Mouse (Mus musculus): ENCODE measurements at regions not wholly inside any gene's neighbourhood (a gene's known extent, or its start where the extent isn't known, plus 50 kb on each side); places are given as distances from the start of the nearest gene placed in this dataset.

GRCm38 (mm10) chr15:62105483-62105882, 1182.7 kb upstream of the A1bg start:
- DNase-seq, result peak; percentile 38

- DNase-seq, result no peak
Measured at GRCm38 (mm10) chr15:62104653-62105052, 1181.8 kb upstream of the A1bg start.

DNA sequence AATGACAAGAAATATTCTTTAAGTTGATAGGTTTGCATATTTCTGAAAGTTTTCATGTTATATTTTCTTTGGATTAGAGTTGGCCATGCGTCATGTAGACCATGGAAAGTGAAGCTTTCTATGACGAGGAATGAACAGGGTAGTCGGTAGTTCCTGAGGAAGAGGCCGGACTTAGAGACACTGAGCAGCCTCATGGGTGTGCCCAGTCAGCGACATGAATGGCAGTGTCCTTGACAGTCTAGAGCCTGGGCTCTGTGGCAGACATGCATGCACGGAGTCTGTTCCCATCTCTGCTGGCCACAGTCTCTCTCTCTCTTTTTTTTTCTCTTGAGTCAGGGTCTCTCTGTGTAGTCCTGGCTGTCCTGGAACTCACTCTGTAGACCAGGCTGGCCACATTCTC, 1176.9 kb upstream of the A1bg start:
- peak; percentile 52 for DNase-seq

DNA sequence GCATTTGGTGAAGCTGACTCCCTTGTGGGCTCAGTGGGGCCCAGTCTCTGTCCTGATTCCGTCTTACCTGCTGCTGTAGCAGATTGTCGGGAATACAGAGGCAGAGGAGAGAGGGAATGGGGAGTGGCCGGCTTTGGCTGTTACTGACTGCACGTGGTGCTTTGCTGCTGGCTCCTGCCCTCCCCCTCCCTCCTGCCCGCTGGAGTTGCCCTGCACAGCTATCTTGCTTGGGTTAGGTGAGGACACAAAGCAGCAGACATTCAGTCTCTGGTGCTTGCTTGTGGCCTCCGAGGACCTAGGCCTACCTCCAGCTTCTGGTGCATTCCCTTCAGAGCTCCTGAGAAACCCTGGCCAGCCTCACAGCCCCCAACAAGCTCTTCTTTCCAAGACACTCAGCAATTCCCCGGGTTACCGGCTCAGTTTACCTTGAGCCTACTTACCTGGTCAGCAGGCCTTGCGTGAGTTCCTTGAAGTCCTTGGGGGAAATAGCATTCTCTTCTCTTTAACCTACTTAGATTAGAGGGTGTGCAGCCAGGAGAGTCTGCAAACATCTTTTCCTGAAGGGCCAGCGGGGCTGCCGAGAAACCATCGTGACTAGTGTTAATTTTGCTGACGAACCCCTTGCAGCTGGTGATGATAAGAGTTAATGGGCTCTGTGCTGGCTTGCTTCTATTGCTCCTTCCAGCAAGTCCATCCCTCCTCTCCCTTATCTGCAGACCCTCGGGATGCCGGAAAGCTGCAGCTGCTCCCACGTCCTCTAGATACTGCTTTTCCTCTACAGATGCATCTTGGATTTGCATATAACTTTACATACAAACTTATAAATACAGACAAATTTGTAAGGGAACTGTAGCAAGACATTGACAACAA, 1176.2 kb upstream of the A1bg start:
- peak; percentile 74 for DNase-seq

DNA sequence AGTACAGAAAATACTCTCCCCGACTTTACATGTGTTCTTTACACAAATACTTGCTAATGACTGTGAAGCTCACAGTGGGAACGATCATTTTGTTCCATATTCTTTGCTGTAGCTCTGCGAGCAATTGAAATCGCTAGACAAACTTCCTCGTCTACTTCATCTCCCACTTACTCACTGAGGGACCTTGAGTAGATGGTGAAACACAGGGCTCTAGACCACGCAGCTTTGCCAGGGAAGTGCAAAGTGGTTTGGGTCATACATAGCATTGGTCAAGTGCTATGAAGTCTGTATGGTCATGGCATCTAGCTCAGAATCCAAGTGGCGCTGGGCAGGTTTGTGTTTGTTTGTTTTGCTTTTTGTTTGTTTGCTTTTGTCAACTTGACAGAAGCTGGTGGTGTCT, 1174.0 kb upstream of the A1bg start:
- DNase-seq, result no peak

- DNase-seq, result no peak
Measured at GRCm38 (mm10) chr15:62095198-62095597, 1172.4 kb upstream of the A1bg start.

- DNase-seq, result no peak
Measured at GRCm38 (mm10) chr15:62093672-62094071, 1170.9 kb upstream of the A1bg start.

GRCm38 (mm10) chr15:62092671-62093185, 1169.9 kb upstream of the A1bg start:
- DNase-seq, result peak; percentile 15

- peak; percentile 22 for DNase-seq
Measured at GRCm38 (mm10) chr15:62091746-62092659, 1169.2 kb upstream of the A1bg start.

DNA sequence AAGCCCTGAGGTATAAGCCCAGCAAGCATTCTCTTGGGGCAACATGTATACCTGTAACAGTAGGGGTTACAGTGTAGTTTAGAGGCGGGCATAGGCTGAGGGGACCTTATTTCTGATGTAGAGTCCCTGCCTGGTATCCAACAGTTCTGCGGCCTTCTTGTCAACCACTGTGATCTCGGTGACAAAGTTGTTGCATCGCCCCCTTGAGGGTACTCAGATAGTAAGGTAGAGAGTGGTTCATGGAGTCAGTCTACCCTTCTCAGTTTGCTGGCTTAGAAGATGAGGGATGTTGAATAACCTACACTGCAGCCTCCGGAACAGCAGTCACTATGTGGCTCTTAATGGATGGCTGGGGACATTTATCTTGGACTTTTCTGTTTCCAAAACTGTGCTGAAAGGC, 1168.3 kb upstream of the A1bg start:
- DNase-seq, result no peak

- no peak for DNase-seq
Measured at GRCm38 (mm10) chr15:62088341-62088740, 1165.5 kb upstream of the A1bg start.

- DNase-seq, result no peak
Measured at GRCm38 (mm10) chr15:62087755-62088154, 1164.9 kb upstream of the A1bg start.

DNA sequence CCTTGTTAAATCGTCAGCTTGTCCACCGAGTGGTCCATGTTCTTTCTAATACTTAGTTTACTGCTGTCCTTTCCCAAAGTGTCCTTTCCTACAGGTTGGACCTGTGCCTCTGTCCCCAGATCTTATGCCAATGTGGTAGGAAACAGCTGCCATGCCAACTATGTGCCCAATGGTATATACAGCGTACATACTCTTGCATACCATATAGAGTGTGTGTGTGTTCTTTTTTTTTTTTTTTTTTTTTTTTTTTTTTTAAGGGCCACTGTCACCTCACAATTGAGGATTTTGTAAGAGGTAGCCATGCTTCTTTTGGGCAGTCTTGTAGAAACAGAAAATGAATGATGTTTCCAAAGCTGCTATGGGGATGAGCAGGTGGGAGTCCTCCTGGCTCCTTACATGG, 1163.2 kb upstream of the A1bg start:
- no peak for DNase-seq

DNA sequence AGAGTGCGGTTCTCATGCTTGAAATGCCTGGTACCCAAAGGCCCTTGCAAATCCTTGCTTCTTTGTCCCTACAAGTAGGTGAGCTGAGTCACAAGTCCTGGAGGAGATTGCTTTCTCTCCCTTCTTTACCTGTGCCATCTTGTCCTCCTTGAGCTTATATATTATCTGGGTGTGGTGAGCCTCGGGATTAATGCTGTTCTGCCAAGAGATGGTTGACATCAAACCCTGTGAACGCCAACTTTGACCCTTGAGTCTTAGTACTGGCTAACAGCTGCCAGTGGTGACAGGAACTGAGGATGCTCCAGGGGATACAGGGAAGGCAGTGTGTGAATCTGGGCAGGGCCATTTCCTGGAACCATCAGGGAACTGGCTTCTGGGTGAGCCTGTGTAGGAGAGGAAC, 1160.5 kb upstream of the A1bg start:
- DNase-seq, result no peak

- DNase-seq, result no peak
Measured at GRCm38 (mm10) chr15:62082539-62082938, 1159.7 kb upstream of the A1bg start.

DNA sequence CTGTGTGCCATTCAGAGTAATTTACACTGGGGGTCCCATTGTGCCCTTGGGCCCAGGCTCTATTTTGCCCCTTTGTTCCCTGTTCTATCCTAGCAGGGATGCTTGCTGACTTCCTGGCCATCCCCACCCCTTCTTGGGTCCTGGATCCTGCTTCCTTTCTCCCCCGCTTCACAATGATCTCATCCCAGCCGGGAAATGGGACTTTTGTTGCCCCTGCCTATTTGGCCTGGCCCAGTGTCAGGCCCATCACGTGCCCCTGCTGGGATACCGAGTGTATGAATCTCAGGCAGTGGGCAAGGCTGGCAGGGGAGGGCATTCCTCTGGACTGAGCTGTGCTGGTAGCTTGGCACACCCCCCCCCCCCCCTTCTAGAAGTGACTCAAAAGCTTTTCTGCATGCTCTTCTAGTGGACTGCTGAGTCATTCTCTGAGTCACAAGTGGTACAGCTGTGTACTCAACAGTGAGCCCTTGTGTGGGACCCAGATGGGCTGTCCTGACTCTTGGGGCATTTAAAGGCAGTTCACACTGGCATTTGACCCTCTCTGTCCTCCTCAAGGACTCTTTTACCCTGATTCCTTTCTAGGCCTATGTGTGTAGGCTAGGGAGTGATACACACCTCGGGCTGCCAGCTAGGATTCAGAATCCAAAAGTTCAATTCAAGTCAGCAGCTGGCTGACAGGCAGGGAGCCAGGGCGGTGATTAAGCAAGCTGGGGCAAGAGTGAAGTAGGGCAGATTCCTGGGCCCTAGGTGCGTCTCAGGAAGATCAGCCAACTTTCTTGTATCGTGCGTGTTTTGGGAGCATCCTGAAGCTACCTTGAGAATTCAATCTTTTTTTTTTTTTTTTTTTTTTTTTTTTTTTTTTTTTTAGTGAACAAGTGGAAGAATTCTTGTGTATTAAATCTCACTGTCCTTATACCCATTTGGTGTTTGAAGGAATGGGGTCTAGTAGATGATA, 1156.6 kb upstream of the A1bg start:
- peak; percentile 42 for DNase-seq

GRCm38 (mm10) chr15:62076552-62077234, 1153.9 kb upstream of the A1bg start:
- no peak for DNase-seq

DNA sequence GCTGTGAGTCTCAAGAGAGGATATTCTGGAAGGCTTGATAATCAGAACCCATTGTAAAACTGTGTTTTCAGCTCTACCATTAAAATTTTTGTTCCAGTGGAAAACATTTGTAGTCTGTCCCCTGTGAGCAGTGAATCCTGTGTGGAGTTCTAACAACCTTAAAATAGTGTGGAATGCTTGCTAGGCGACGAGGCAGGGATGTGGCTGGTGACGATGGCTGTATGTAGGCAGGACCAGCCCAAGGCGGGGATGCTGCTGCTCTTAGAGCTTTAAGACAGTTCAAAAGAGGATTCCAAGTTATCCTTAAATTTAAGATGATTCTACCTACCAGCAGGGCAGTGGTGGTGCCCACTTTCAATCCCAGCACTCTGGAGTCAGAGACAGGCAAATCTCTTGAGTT, 1151.9 kb upstream of the A1bg start:
- no peak for DNase-seq

- no peak for DNase-seq
Measured at GRCm38 (mm10) chr15:62073595-62073994, 1150.8 kb upstream of the A1bg start.

DNA sequence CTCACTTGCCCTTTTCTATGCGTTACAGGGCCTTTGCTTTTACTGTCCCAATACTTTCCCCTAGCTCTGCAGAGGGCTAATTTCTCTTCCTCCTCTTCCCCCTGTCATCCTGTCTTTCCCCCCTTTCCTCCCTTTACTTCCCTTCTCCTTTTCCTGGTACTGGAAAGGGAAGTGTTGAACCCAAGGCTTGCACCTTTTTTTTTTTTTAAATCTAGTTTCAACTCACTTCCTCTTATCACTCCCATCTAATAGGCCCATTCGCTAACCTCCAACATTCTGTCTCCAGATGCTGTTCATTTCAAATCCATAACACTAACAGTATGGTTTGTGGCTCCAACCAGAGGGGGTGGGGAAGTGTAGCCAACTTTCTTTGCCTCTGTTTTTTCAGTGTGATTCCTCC, 1148.5 kb upstream of the A1bg start:
- no peak for DNase-seq

GRCm38 (mm10) chr15:62068422-62069160, 1145.8 kb upstream of the A1bg start:
- no peak for DNase-seq

Measured in liver (tissue).